8 mouse cellular contexts compared by ENCODE assay signal in the genomic region with DNA sequence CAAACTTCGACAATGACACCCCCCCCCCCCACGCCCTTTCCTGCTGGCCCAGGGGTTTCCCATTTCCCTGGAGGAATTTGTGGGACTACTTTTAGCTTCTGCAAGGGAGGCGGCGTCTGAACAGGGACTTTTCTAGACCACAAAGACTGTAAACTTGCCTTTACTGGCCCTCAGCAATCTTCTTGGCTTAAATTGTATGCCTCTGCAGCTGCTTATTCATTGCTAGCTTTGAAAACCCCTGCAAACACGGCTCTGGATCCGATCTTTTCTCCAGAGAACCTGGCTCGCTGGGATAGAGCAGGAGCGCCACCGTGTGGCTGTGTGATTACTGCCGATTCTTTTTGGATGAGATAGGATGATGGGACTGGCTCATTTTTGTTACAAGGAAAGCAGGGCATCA. TPM values are rescaled to one million over a fixed set of nuclear protein-coding genes. Genes with fewer than 3 reads are reported as not detected.
DNase-seq lines count a peak whose midpoint lies in the region; ATAC-seq lines count a peak whose summit lies in the region.

No protein-coding gene starts in this region.

- no peak overlapping the region for H3K27ac ChIP-seq in hindbrain, embryonic 16.5 days (ENCODE audit: low read depth, low read length)

- WGBS in hindbrain, embryonic 16.5 days, result 10% methylated on average over 10 of the region's 10 CpGs

- peak; percentile 61 for DNase-seq in WW6 (ENCODE audit: low read depth, low spot score)
- DNase-seq in cerebellum, postnatal 36 days, result peak; percentile 80 to 86
- DNase-seq in gastrocnemius, adult 18-20 months (ENCODE audit: low spot score), result peak; percentile 91
- peak; percentile 72 for DNase-seq in left cerebral cortex, adult 11 months (ENCODE audit: low spot score)
- DNase-seq in lung, postnatal 36 days, result peak; percentile 93
- peak; percentile 94 for DNase-seq in retina, embryonic 14.5 days (ENCODE audit: low spot score)
- peak; percentile 77 to 83 for DNase-seq in thymus, postnatal 36 days

- no peak overlapping the region for H3K4me3 ChIP-seq in hindbrain, embryonic 16.5 days (ENCODE audit: low read length)

- peaks cover 6% of the 10 kb centered on the region; the same call in 1 of the 2 replicates for H3K4me1 ChIP-seq in hindbrain, embryonic 16.5 days (ENCODE audit: control insufficient read depth, insufficient read depth, low read depth, low read length)

- H3K36me3 ChIP-seq in hindbrain, embryonic 16.5 days (ENCODE audit: control insufficient read depth, insufficient read depth, low read length), result no peaks in the 10 kb centered on the region

- H3K9ac ChIP-seq in hindbrain, embryonic 16.5 days (ENCODE audit: low read depth, low read length), result no peak overlapping the region

- no peaks in the 10 kb centered on the region for H3K27me3 ChIP-seq in hindbrain, embryonic 16.5 days (replicated peaks; ENCODE audit: control insufficient read depth, insufficient read depth, low read length)

- ATAC-seq in hindbrain, embryonic 16.5 days, result peak; percentile 50

- peak overlapping the region; percentile 37 for H3K4me2 ChIP-seq in hindbrain, embryonic 16.5 days (ENCODE audit: low read length)

- no peaks in the 10 kb centered on the region for H3K9me3 ChIP-seq in hindbrain, embryonic 16.5 days (ENCODE audit: control insufficient read depth, low read length)

RNA-seq across cellular contexts. Expression of a gene that starts 32.7 kb away (rescaled TPM):
- not detected for total RNA-seq in gastrocnemius, adult 18-20 months (2021)
- not detected in 2 replicates for polyA plus RNA-seq in hindbrain, embryonic 16.5 days (2015; fragmentation: Nextera tagmentation; extraction: Ambion mirVana)
